Mouse (Mus musculus): Measurements from ENCODE around the gene Magi1.

DNA sequence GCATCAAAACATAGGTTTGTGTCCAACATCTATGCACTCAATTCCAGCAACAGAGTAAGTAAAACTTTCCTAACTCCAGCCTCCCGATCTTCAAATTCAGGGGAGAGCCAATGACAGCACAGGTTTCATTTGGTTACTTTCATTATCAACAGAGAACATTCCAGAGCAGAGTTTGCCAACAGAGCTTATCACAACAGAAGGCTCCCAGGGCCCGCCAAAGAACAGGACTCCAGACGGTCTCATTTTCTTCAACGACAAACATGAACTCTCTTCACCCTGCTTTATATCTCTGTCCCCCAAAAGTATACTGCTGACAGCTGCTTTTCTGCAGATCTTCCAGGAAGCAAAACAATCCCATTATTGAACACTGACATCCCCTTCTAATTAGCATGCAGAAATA is 481.3 kb downstream of the Magi1 start:
- TF ChIP-seq CTCF (IDR thresholded peaks at IDR 0.05; ENCODE audit: low read depth), result no peak
- TF ChIP-seq EP300 (IDR thresholded peaks at IDR 0.05; ENCODE audit: low read depth), result no peak
